Mouse (Mus musculus) adrenal gland, adult 2 months (tissue): ENCODE measurements around the gene Sfrp5. TPM values are rescaled to one million over a fixed set of nuclear protein-coding genes. Genes with fewer than 3 reads are reported as not detected.

Source experiments
- DNase-seq: peaks from one replicate; pipeline ENCODE4 v3.0.0; 2021
- long read RNA-seq: library from polyadenylated mRNA; stranded (forward); transcript quantifications from one replicate; pipeline ENCODE4 v2.0.0, GENCODE M21; 2021
- polyA plus RNA-seq: library from polyadenylated mRNA; depleted of rRNA; stranded (reverse); fragments of >200 nt; gene quantifications from 2 replicates; pipeline ENCODE4 v1.2.3, GENCODE M21; 2012; rRNA removed
- total RNA-seq, 2 experiments: library from RNA; stranded (reverse); gene quantifications; 2 replicates each; pipeline ENCODE4 v1.2.3; 2021

Sfrp5 gene
- total RNA-seq, result 1 to 10 TPM; 2.7 to 3.9 TPM
- polyA plus RNA-seq, result 11.5 and 22.6 TPM in 2 replicates
- long read RNA-seq, partial matches to known transcripts, result 0 of 4 reads
- long read RNA-seq, other reads (novel, unspliced or antisense), result 0 of 4 reads

DNA sequence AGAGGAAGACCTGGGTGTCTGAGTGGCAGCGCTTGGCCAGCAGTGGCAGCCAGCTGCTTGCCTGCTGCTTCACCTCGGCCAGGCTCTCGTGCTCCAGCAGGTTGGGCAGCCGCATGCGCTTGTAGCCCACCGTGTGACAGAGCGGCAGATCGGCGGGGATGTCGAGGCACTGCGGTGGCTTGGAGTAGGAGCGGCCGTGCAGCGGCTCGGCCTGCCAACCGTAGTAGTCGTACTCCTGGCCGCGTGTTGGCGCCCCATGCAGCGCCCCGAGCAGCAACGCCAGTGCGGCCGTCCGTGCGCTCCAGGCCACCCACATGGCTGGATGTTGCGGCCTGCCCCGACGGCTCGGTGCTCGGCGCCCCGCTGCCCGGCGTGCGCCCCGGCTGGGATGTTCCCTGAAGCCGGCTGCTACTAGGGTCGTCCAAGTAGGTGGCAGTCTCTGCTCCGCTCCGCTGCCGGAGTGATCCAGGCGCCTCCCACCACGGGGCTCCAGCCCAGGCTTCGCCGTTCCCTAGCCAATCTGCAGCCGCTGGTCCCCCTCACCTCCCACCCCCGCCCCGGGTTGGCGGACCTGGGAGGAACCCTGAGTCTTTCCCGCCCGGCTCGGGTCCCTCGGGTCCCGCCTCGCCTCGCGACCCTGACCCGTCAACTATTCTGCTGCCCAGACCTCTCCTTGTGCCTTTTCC, at the start of gene Sfrp5:
TSS of gene Sfrp5 (minus strand) at position 557 of the 686 bp plus-strand sequence.
- DNase-seq, result no peak

DNA sequence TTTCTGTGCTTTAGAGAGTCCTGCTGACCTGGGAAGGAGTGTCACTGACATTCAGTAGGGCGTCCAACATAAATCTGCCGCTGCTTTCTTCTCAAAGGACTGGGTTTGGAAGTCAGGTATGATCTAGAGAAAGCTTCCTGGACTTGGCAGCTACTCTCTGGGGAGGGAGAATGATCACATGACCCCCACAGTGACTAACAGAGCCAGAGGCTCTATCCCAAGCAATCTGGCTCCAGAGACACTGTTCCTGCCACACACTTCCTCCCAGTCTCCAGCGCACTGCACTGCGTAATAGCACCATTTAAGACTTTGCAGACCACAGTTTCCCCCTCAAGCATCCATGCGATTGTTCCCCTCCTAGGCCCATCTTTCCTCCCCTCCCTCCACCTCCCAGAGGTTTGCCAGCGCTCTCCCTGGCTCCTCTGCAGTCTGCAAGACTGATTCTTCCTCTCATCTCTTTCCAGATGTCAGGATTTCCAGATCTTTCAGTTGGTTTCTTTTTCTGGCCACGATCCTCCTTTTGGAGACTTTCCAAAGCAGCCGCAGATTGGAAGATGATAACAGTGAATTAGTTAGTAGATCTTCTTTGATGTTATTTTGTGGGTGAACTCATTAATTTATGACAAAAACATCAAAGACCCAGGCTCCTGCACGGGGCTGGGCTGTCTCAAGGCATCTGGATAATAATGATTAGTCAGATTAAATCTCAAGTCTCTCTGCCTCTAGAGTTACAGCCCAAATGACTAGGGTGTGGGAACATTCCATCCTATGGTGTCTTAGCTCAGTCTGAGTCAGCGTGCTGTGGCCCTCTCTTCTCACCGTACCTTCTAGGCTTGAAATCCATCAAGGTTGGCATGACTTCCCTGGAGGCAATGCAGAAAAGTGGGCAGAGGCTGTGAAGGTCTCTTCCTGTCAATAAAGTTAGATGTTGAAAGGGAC, 48.2 kb upstream of the Sfrp5 start:
- peak; percentile 33 for DNase-seq

DNA sequence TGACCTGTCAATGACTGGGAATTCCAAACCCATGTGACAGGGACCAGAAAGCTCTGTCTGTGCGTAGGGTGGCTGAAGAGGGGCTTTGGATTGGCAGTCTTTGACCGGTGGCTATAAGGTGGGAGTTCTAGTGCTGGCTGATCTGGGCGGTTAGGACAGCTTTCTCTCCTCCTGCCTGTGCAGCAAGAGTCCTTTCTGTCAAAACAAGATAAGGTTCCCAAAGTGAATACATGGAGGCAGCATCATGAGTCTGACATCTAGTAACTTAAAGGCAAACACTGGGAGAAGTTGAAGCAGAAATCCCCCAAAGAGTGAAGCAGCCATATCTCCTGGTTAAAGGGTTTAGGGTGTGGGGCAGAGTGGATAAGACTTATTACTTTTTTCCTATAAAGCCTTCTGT, 45.5 kb upstream of the Sfrp5 start, which contains the start of gene Golga7b:
TSS of gene Golga7b (plus strand) at position 56 of the 400 bp plus-strand sequence.
- DNase-seq, result no peak

DNA sequence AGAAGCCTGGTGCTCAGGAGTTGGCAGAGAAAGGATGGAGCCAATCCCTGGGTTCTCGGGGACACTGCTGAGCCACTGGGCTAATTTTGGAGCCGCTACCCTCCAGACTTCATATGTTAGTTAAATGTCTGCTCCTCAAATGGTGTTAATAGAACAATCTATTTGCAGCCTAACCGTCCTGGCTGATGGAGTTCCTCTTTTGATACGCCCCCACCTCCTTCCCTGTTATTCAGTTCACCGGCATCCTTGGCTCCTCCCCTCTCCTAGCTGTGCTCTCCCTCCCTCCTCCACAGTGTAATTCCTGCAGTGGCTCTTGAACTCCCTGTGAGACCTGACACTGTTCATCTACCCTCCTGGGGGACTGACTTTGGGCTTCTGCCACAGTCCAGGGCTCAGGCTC, 44.6 kb upstream of the Sfrp5 start:
- DNase-seq, result no peak

DNA sequence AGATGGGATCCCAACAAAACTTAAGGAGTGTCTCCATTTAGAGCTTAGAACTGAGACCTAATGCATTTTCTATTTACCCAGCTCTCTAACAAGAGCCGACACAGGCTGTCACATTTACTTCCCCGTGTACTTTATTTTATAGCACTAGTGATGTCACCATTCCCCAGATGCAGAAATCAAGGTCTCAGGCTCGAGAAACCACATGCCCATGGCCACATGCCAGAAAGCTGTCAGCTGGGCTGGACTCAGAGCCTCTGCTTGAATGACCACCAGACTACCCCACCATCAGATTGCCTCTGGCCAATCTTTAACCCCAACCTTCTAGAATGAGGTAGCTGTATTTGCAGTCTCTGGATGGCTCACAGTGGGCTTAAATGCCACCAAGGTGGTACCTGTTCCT, 41.3 kb upstream of the Sfrp5 start:
- no peak for DNase-seq

DNA sequence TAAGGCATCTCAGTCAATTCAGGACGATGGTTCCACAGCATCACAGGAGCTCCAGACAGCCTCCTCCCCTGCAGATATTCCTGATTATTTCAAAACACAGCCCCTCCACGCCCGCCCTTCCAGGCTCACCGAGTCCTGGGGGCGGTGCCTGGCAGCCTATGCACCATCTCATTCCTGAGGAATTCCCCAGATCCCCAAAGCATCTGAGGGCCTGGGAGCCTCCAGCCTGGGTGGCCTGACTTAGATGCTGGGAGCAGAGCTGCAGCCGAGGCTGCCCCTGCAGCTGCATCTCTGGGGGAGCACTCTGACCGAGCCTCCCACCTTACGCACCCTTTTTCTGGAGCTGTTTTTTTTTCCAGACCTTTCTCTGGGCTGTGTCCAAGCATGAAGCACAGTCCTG, 38.8 kb upstream of the Sfrp5 start:
- no peak for DNase-seq

DNA sequence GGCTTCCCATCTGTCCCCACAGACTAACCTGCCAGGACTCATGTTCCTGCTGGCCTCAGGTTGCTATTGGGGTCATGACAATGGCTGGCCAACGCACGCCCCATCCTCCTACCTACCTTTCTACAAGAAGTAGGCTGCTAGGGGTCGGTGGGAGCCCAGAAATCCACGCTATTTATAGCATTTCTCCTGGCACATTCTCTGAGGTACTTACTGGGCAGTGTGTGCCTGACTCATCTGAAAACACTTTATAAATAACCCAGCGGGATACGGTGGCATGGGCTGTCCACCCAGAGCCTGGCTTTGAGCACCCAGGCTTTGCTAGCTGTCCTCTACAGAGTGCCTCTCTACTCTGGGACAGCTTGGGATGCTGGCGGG, 36.3 kb upstream of the Sfrp5 start:
- DNase-seq, result no peak

DNA sequence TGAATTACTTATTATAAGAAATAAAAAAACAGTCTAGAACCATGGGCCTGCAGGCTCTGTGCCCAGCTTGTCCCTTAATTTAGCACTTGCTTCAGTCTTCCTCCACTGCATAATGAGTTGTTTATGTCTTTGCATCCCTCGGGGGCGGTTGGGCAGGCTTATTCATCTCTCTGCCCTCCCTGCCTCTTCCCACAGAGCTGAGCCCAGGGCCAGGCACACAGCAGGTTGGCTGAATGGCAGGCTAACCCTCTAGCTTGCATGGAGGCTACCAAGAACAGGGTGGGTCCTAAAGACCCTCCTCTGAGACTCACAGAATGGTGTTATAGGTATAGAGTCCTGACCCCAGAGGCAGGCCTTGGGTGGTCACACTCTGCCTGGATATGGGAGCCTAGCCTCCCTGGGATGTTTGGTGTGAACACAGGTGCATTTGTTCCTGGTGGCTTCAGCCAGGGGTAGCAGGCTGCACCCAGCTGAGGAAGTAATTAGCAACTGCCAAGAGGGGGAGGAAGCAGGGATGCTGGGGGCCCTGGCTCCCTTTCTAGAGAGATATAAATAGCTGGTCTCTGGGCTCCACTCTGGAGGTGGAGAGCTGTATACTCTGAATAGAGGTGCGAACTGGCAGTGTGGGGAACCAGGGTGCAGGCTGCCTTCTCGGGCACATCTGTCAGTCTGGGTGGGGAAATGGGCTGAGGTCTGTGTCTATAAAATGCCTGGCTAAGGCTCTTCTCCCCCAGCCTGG, 35.7 kb upstream of the Sfrp5 start:
- DNase-seq, result no peak

DNA sequence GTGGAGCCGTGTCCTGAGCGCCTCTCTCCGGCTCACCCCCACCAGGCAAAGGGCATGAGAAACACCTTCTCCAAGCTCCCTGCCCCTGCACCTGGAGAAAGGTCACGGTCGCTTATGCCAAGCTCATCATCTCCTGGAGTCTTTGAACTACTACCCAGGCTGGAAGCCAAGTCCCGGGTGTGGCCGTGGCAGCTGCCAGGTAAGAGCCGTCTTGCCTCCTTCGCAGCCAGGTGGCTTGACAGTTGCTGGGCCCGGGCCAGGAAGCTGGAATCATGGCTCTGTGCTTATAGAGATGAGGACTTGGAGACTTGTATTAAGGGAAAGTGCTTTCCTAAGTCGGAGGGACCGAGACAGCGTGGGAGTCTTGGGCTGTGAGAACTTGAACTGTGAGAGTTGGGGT, 28.9 kb upstream of the Sfrp5 start:
- DNase-seq, result no peak

DNA sequence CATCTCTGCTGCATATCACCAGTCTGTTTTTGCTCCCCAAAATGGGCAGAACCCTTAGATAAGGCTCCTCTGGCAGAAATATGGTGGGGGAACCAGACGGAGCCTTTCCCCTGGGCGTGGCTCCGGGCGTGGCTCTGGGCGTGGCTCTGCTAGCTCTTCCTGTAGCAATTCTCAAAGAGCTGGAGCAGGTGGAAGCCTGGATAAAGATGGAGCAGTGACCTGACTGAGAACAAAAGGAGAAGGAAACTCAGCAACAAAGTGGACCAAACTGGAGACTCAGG, 28.2 kb upstream of the Sfrp5 start:
- no peak for DNase-seq

DNA sequence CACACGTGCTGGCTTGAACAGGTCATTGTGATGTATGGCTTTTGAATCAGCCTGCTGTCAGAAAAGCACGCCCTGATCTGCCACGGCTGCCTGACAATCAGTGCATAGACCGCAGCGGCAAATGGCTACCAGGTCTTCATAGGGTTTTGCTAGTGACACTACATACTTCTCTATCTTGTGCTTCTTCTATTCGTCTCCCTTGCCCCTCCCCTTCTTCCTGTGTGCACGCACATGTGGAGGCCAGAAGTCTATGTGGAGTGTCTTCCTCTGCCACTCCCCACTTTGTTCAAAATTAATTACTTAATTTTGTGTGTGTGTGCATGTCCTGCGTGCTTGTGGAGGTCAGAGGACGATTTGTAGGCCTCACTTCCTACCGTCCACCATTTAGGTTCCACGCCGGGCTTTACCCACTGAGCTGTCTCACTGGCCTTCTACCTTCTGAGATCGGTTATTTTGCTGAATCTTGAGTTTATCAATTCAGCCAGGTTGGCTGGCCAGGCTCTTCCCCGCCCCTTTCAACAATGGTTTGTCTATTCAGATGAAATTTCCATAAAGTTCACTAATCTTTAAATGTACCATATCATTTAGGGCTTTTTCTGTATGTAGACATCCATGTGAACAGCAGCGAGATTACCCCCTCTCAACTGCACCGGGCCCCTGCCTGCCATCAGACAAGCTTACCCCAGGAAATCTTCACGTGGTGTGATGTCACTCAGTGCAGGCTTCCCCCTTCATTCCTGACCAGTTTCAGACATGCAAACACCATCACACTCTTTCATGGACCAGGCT, 27.6 kb upstream of the Sfrp5 start:
- no peak for DNase-seq

DNA sequence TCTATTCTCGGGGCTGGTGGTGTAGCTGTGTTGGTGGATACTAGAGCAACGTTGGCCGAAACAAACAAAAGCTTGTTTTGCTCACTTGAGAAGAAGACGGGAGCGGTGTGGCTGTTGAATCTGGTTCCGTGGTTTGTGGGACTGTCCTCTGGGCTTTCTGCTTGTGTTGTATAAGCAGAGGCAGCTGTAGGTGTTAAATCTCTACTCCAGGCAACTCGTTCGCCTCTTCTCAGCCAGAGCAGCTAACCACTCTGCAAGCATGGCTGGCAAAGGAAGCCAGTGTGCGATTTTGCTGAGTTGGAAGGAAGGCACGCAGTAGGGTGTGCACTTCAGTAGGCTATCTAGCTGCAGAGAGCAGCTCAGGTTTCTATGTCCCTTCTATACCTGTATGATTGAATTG, 24.4 kb upstream of the Sfrp5 start:
- DNase-seq, result no peak

DNA sequence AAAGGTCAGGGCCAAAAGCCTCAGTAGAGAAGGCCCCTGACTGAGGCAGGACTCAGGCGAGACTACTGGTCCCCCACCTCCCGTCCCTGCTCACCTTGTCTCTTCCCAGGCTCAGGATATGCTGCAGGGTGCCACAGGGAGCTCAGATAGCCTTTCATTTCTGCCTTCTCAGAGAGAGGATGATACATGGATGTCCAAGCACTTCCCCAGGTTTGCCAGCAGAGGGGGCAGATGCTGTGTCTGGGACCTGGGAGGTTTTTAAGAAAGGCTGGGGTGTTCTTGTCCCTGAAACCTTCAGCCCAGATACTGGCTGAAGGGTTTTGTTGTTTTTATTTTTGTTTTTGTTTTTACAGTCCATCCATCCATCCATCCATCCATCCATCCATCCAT, 15.3 kb upstream of the Sfrp5 start:
- DNase-seq, result peak; percentile 55

DNA sequence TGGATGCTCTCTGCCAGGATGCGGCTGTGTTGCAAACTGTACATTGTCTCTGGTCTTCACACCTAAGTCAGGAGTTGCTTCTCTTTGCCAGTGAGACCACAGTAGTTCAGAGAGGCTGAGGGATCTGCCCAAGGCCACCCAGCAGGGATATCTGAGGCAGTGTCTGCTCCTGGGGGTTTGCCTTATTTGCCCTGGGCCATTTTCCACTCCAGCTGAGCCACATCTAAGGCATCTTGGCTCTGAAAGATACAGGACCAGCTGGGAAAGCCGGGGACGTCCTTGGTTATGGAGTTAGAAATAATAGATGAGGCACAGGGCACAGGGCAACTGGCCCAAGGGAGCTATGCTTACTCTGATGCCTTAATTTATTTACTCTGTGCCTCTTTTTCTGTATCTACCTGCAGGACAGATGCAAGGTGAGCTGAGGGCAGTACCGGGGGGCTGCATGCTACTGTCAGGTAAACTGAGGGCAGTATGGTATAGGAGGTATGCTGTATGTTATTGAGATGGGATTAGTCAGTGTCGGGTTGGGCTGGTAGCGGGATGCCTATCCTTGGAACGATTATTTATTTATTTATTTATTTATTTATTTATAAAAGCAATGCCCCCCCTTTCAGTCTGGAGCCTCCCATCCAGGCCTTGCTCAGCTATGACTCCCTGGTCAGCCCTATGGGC, 14.8 kb upstream of the Sfrp5 start:
- peak; percentile 13 for DNase-seq

DNA sequence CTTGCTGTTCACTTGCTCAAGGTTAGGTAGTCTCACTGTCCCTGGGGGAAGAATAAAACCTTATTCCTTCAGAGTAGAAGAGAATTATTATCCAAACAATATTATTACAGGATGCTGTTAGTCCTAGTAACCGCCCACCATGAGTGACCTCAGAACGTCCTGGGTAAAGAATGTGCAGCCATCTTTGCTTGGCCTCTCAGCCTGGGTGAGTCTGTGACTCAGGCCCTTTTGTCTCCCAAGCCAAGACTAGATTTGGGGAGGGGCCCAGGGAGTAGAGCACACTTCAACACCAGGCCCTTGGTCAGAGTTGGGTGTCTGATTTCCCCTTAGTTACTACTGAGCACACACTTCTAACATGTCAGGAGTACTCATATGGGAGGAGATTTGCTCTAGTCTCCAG, 12.5 kb upstream of the Sfrp5 start:
- no peak for DNase-seq

DNA sequence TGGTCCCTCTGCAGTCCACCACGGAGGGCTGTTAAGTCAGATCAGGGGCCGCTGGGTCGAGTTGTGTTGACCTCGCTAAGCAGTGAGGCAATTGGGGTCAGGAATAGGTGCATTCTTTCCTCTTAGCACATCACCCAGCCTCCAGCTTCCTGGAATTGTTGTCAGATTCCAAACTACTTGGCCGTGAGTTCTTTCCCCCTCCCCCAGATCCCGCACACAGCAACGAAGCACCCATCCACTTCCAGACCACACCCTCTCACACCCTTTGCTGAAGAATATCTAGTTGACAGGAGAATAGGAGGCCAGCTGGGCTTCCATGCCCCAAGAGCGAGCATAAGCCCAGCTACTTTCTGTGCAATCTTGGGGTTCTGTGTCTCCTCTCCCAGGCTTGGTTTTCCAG, 9.9 kb upstream of the Sfrp5 start:
- DNase-seq, result no peak

DNA sequence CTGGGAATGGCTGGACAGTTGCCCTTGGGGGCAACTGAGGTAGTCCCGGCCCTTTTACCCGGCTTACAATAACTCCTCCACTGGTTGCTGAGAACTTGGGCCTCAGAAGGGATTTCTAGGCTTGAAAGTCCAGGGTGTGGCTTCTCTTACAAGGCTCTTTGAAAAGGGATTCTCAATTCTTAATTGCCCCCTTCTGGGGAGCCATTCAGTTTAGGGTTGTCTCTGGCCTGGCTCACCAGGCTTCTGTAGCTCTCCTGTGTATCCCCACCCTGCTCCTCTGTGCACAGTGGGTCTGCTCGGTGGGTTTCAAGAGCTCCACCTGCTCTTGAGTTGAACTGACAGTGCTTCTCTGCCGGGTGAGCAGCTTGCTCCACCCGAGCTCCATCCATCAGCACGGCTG, 7.9 kb upstream of the Sfrp5 start:
- no peak for DNase-seq

DNA sequence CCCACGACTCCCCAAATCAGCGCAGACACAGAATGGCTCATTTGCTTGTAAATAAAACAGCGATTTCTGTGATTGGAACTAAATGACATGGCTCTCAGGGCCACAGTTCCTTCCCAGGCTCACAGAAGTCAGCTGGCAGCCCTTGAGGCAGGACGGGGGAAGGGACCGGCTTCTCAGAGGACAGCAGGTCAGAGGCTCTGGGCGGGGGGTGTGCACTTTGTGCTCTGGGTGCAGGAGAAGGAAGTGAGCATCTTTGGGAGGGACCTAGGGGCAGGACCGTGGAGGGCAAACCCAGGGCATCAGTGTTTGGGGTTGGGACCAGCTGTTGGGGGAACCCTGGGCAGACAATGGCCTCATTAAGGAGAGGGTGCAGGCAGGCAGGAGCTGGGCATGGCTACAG, 7.4 kb upstream of the Sfrp5 start:
- DNase-seq, result no peak

DNA sequence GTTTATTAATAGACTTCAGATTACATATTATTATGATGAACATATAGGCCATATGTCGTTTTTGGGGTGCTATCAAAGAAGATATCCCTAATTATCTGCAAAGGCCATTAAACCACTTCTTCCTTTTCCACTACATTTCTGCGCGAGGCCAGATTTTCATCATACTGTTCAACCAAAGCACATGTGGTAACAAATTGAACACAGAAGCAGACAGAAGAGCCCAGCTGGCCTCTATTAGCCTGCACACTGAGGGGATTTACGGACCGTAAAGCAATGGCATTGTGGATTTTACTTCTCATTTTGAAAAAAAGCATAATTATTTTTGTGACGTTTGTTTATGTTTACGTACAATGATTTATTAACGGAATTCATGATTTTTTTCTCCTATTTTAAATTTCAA, 3.1 kb upstream of the Sfrp5 start:
- no peak for DNase-seq

DNA sequence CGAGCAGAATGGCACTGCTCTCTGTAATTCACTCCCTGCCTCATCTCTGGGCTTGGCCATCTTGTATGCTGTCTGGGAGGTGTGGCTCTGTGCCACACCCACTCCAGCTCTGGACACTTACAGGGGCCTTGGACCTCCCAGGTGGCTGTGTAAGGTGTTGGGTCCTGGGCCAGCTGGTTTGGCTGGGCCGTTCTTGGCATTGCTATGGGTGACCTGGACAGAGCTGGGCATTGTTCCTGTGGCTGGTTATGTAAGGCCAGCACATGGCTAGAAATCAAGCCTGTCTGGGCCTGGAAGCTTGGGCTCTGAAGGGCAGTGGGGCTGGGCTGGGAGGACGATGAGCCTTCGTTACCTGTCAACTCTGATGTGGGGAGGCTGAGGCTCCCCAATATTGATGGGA, 2.3 kb upstream of the Sfrp5 start:
- DNase-seq, result no peak

DNA sequence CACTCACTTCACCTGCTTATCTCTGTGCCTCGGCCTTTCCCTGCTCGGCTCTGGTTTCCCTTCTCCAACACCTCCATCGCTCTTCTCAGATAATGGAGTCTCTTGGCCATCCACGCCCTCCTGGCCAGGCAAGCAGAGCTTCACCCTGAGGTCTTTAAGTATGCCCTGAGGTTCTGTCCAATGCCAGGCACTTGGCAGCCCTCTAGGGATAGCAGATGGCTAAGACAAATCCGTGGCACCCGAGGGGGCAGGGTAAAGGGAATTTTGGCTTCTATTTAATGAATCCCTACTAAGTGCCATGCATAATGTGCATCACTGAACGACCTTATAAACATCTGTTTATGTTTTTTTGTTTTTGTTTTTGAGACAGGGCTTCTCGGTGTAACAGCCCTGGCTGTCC, 415 bp upstream of the Sfrp5 start:
- no peak for DNase-seq
